Mouse (Mus musculus) CD4-positive, CD25-positive, alpha-beta regulatory T cell, adult 4 months (primary cell): ENCODE measurements at regions not wholly inside any gene's neighbourhood (a gene's known extent, or its start where the extent isn't known, plus 50 kb on each side); places are given as distances from the start of the nearest gene placed in this dataset.

Experiments
- ATAC-seq: one replicate; pipeline ENCODE4 v1.8.0; 2017

DNA sequence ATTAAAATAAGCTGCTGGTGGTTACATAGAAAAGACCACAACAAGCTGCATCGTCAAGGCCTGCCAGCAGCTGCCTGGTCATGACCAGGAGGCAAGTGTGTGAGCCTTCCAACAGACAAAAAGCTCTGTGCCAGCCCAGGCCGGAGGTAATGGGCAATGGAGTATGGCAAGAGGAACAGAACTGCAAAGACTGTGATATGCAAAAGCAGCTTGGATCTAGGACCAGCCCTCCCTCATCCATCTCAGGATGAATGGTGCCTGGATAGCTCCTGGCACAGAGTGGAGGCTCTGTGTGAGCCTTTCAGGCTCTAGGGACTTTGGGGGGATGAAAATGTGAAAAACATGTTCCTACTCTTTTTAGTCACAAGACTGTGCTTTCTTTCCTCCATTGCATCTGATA, 402.5 kb upstream of the Tnp1 start:
- no peak for ATAC-seq

GRCm38 (mm10) chr1:73411452-73411851, 395.7 kb upstream of the Tnp1 start:
- ATAC-seq, result no peak

DNA sequence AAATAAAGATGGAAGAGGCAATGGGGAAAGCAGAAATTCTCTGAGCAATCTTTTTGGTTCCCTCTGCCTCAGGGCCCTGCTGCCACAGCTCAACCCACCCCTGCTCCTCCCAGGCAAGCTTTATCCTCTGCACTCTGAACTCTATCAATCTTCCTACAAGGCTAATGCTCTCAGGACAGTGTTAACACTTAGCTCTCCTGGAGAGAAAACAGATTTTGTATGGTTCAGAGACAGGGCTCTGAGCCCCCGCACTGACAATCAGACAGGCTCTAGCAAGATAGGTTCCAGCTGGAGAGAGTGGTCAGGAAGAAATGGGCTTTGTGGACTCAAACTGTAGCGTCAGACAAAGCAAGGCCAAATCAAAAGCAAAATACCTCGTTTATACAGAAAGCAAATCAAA, 383.5 kb upstream of the Tnp1 start:
- no peak for ATAC-seq

DNA sequence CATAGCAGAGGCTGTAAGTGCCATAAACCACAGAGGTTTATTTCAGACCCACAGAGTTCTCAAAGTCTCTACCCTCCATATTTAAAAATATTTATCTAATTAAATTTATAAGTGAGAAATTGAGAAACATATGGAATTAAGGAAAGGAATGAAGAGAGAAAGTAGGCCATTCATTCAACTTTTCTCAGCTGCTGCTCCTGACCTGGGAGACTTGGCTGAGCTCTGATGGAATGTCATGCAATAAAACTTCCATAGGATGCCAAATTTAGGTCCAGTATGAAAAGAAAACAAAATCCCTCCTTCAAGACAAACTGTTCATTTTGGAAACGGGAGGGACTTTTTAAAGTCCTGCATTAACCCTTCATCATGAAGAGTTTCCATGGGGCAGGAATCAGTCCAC, 379.3 kb upstream of the Tnp1 start:
- ATAC-seq, result no peak

GRCm38 (mm10) chr1:73394466-73394865, 378.8 kb upstream of the Tnp1 start:
- ATAC-seq, result no peak

DNA sequence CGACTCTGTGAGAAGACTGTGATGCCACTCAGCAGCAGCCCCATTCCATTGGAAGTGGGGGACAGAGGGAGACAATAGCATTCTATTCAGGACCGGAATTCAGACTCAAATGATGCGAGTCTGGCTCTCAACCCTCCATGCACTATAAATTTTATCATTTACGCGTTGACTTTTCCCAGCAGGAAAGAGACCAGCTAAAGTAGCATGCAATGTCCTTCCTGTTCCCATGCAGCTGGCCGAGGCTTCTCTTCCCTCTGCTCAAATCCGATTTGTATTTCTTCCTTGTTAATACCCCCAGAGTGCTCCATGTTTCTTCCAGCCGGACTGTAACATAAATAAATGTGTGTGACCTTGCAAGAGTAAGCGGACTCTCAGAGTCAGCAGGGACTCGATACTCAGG, 376.4 kb upstream of the Tnp1 start:
- ATAC-seq, result no peak

GRCm38 (mm10) chr1:73389976-73390375, 374.3 kb upstream of the Tnp1 start:
- no peak for ATAC-seq

DNA sequence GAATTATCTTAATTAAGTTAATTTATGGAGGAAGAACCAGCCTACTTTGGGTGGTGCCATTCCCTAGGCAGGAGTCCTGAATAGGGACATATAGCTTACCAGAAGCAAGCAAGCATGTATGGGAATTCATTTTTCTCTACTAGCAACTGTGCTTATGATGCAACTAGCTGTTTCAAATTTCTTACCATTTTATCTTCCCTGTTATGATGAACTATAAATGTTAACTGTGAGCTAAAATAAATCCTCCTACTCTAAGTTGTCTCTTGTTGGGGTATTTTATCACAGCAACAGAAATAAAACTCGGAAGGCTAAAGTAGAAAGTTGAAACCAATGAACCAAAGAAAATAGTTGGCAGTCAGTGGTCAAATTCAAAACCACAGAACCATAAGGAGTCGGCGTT, 373.5 kb upstream of the Tnp1 start:
- no peak for ATAC-seq

GRCm38 (mm10) chr1:73381578-73381977, 365.9 kb upstream of the Tnp1 start:
- no peak for ATAC-seq

DNA sequence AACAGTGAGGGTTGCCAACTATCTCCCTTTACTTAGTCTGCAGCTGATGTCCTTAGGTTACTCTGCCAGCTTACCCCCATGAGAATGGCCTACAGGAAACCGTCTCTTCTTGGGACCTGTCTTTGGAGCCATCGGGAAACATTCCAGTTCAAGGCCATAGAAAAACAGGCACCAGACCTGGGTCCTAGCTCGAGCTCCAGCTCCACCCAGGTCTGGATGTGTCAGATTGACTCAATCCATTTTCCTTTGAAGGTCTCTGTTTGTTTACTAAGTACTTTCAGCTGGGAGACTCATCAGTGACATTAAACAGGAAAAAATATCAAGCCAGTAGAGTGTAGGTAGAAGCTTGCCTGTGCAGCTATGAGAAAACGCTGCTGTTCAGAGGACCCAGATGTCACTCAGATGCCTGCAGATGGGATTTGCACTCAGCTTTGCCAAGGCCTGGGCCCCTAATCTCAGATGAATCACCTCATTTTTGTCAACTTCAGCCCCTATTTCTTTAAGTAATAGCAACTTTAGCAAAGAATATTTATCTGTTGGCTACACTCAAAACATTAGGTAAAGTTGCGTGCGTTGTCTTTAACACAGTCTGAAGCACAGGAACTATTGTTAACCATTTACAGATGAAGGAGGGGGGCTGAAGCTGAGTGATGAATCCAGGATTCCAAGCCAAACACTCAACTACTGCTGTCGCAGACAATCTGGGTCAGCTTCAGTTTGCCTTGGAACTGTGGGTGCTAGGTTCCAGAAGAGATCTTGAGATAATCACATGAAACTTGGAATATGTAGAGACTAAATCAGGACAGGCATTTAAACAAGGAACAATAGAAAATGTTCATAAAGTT, 359.0 kb upstream of the Tnp1 start:
- ATAC-seq, result no peak

DNA sequence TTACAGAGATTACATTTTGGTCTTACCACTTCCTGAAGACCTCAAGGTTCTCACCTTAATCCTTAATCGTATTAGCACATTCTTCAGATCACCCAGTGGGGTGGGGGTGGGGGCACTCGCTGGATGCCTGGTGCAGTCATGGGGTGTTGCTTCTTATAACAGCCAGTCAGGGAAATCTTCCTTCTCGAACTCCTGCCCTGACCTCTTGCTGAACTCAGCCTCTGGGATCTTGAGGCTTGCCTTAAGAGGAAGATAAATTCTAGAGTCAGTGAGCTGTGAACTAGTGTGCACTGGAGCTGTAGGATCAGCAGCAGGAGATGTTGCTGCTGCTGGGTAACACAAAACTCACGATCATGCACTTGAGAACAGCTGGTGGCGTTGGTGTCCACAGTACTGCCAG, 352.5 kb upstream of the Tnp1 start:
- ATAC-seq, result no peak

DNA sequence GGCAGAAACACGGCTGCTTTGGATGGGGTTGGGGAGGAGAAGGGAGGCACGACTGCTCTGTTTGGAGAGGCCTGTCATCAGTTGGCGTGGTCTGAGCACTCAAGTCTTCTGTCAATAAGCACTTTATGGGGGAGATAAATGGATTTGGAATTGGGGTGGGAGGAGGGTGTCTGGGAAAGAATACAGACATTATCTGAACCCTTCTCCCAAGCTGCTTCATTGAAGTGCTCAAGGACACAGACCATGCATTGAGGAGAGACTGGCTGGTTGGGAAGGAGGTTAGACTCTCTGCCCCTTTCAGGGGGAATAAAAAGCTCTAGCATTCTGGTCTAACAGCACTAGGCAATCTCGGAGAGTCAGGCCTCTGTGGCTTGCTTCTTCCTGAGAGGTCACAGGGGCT, 350.1 kb upstream of the Tnp1 start:
- ATAC-seq, result no peak

DNA sequence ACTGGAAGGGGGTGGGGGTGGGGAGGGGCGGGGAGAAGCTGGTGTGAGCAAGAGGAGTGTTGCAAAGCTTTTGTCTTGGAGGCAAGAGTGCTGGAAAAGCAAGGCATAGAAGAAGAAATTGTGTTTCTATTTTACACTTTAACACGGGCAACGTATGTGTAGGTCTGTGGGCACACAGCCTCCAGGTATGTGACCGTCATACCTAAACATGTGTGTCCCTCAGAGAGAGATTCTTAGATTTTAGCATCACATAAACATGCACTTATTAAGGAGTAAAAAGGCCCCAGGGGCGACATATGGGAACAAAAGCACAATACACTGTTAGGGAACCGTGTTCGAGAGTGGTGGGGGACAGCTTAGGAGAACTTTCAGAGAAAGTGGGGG, 348.6 kb upstream of the Tnp1 start:
- ATAC-seq, result no peak

DNA sequence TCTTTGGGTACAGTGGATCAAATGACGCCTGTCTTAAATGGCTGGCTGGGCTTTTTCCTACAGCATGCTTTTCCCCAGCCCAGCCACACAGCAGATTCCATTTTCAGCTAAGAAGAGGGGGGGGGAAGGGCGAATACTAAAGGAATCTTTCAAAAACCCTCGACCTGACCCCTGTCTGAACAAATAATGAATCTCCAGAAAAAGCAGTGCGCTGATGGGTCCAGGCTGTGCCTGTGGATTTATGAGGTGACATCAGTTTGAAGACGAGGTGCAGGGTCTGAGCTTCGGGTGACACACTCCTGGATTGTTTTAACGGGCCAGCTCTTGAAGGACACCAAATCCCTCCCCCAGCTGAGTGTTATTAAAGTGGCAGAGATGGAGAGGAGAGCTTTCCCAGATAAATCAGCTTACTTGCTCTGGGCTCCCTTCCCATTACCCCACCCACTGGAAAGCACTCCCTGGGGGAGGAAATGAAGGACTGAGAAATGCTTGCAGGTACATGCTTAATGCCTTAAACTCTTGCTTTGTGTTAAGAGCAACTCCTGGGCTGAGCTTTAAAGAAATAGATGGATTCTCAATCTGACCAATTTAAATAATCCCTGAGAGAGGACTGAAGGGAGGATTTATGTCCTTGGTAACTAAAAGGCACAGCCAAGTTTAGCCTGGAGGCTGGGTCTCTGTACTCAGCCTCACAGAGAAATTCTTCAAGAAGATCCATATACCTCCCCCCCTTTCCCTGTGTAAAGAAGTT, 348.0 kb upstream of the Tnp1 start:
- ATAC-seq, result no peak

GRCm38 (mm10) chr1:73362122-73362521, 346.4 kb upstream of the Tnp1 start:
- ATAC-seq, result no peak

GRCm38 (mm10) chr1:73361300-73361699, 345.6 kb upstream of the Tnp1 start:
- ATAC-seq, result no peak

DNA sequence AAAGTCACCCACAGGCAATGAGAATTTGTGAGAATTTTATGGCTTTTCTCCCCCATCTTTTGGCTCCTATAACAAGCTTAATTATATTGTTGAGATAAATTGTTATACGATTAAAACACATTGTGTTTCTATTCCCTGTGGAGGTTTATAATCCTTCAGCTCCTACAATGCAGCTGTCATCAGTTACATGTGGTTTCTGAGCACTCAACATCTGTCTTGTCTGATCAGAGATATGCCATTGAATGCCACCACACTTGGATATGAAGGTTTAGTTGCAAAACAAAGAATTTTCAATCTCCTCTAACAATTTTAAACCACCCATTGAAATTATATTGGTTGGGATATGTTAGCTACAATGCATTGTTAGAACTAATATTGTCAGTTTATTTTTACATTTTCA, 338.7 kb upstream of the Tnp1 start:
- no peak for ATAC-seq

DNA sequence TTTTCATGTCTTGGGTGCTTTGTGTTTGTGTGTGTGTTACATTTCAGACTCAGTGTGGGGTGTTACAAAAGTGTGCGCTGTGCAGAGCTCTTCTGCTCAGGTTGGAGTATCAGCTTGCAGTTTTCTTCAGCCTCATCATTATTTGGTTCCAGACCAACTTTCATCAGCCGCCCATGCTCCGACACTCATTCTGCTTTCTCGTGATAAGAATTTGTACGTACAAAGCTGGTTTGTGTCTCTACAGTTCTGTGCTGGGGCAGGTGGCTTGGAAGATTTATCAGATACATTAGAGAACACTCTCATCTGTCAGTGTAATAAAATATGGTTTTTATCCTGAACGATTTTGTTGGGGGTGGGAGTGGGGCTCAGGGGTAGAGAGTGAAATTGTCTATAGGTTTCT, 332.8 kb upstream of the Tnp1 start:
- ATAC-seq, result no peak

DNA sequence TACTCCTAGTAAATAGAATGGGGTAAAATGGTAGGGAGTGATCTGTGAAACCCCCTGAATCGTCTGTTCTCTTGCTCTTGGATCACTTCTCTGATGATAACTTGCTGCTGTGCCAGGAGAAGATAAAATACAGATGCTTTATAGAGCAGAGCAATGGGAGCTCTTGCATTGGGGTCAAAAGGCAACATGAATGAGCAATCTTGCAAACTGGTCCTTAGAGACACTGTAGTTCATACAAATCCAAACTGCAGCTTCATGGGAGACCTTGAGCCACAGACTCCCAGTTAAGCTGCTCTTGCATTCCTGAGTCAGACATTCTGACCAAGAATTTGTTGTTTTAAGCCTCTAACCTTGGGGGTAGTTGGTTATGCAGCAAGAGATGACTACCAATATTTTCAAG, 328.9 kb upstream of the Tnp1 start:
- no peak for ATAC-seq

- no peak for ATAC-seq
These were observed 326.2 kb upstream of the Tnp1 start for GRCm38 (mm10) chr1:73341911-73342310.

DNA sequence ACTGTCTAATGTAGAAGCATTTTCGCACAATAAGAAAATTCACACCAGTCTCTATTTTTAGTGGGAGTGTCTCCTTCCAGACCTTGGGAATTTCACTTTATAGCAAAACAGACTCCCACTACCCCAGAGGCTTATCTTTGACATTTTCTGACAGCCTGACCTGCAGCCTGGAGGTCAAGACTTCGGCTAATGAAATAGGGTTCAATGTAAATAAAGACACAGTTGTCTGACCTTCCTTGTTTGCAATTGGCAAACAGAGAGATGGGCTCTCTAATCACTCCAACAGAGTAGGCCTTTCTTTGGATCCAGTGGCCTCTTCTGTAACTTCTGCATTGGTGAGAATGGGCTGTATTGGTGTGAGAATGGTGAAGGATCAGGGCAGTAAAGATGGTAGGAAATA, 321.7 kb upstream of the Tnp1 start:
- no peak for ATAC-seq

DNA sequence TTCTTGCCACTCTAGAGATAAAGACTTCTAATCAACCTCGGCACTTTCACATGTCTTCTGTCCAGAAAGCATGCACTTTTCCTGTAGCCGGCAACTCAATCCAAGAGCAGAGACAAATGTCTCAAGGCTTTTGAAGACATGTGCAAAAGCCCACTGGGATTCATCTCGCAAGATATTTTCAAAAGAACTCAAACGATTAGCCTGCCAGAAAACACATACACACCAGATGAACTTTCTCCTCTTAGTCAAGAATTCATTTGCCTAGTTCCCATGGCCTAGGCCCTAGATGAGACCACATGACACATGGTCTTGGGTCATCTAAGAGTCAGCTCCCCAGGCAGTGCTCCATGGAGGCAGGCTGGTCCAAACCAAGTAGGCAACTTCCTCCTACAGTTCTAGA, 293.8 kb upstream of the Tnp1 start:
- ATAC-seq, result no peak

DNA sequence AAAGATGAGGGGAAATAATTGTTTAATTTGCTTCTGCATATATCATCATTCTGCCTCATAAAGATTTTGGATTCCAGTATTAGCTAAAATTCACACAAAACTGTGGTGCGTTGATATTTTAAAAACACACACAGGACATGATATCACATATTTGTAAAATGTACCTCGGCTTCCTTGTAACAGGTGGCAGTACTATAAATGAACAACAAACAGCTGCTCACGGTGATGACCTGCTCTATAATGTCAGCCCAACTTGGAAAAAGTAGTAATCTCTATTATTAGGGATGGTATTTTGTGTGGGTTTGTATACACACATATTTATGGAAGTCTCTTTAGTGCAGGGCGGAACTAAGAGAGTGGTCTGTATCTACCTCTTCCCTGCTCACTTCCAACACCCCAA, 292.7 kb upstream of the Tnp1 start:
- ATAC-seq, result no peak

DNA sequence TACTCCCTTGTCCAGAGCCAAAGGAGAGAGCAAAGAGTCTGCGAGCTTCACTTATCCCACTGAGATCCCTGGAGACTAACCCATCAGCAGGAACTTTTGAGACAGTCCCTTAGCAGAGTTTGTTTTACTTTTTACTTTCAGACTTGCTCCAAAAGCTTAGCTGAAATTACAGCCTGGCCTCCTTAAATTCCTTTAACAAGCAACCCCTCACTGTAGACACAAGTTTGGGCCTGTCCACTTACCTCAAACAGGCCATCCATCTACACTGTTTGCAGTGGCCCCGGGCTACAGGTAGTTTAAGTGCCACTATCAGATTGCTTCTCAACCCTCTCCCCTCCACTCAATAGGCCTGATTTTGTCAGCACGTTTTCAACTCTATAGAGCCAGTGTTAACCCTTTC, 291.5 kb upstream of the Tnp1 start:
- no peak for ATAC-seq
